In the genomic region with DNA sequence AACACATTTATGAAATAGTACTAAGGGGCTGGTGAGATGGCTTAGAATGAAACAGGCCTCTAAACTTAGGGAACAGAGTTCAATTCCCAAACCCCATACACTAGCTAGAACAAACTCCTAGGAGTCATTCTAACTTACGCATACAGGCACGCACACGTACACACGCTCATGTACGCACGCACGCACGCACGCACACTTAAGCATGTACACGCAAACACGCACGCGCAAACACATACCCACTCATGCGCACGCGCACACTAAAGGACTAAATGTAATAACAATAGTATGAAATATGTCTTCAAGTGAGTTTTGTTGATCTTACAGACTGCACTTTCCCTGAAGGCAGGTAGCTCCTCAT, we compare ENCODE assay signal across 9 mouse cellular contexts.
DNase-seq lines count a peak whose midpoint lies in the region; ATAC-seq and TF ChIP-seq lines count a peak whose summit lies in the region.
"Had no signal": no experiment of that assay in that cellular context is flagged by ENCODE, and none has a peak within 500 bp of the region (broad histone marks: within the 10 kb centered on the region; RNA-seq: fewer than 3 reads in every experiment).

No protein-coding gene starts in this region.

- no peak for TF ChIP-seq CTCF in lung, postnatal 0 days (IDR thresholded peaks at IDR 0.05)
- no peak for TF ChIP-seq CTCF in left cerebral cortex, adult 2 months (IDR thresholded peaks at IDR 0.05)
- no peak for TF ChIP-seq CTCF in kidney, adult 2 months (conservative IDR thresholded peaks at IDR 0.05; ENCODE audit: insufficient read depth, insufficient read length, low read depth, low read length)

- no peak for DNase-seq in lung, postnatal 0 days (ENCODE audit: low spot score)
- no peak for DNase-seq in lung, postnatal 4 days
- no peak for DNase-seq in left cerebral cortex, adult 2 months (ENCODE audit: extremely low spot score in 1 of 2, low spot score in 2 of 2)
- DNase-seq in spleen, postnatal 36 days (ENCODE audit: low spot score in 2 of 2), result no peak
- no peak for DNase-seq in kidney, adult 2 months

- H3K4me2 ChIP-seq in lung, postnatal 0 days (replicated peaks; ENCODE audit: low read depth, low read length), result peak overlapping the region; percentile 59; the same call in 1 of the 2 replicates
- H3K4me2 ChIP-seq in forebrain, embryonic 15.5 days (replicated peaks), result peak overlapping the region; percentile 41
- H3K4me2 ChIP-seq in liver, embryonic 12.5 days, result peak overlapping the region; percentile 82
- H3K4me2 ChIP-seq in stomach, embryonic 15.5 days, result peak overlapping the region; percentile 73

- TF ChIP-seq POLR2A in kidney, adult 2 months (IDR thresholded peaks at IDR 0.05; ENCODE audit: low read depth, low read length), result no peak

- no peak overlapping the region for H3K9ac ChIP-seq in lung, postnatal 0 days (replicated peaks; ENCODE audit: low read depth)
- H3K9ac ChIP-seq in forebrain, embryonic 15.5 days (replicated peaks), result no peak overlapping the region
- no peak overlapping the region for H3K9ac ChIP-seq in liver, embryonic 12.5 days
- no peak overlapping the region for H3K9ac ChIP-seq in stomach, embryonic 15.5 days

- H3K4me1 ChIP-seq in lung, postnatal 0 days (ENCODE audit: insufficient read depth, low read depth, low read length), result no peaks in the 10 kb centered on the region
- H3K4me1 ChIP-seq in forebrain, embryonic 15.5 days, result peaks cover 6% of the 10 kb centered on the region; the same call in 1 of the 2 replicates
- H3K4me1 ChIP-seq in liver, embryonic 12.5 days, result peaks cover 17% of the 10 kb centered on the region
- no peaks in the 10 kb centered on the region for H3K4me1 ChIP-seq in stomach, embryonic 15.5 days
- no peaks in the 10 kb centered on the region for H3K4me1 ChIP-seq in kidney, adult 2 months (ENCODE audit: control insufficient read depth, insufficient read depth, low read length)

- H3K36me3 ChIP-seq in lung, postnatal 0 days (ENCODE audit: insufficient read depth, low read length), result no peaks in the 10 kb centered on the region
- peaks cover 5% of the 10 kb centered on the region; the same call in 1 of the 2 replicates for H3K36me3 ChIP-seq in forebrain, embryonic 15.5 days
- peaks cover 9% of the 10 kb centered on the region for H3K36me3 ChIP-seq in liver, embryonic 12.5 days
- 0 out of 2 replicates have a peak, but pooled peaks cover 6% of the 10 kb centered on the region for H3K36me3 ChIP-seq in stomach, embryonic 15.5 days
- H3K36me3 ChIP-seq in kidney, adult 2 months (ENCODE audit: control insufficient read depth, insufficient read depth, low read length), result no peaks in the 10 kb centered on the region; the same call in 1 of the 2 replicates

- H3K4me3 ChIP-seq in lung, postnatal 0 days (ENCODE audit: low read depth, low read length), result peak overlapping the region; percentile 35; the same call in 1 of the 2 replicates
- peak overlapping the region; percentile 40 for H3K4me3 ChIP-seq in forebrain, embryonic 15.5 days
- H3K4me3 ChIP-seq in liver, embryonic 12.5 days, result peak overlapping the region; percentile 67
- H3K4me3 ChIP-seq in stomach, embryonic 15.5 days (replicated peaks), result peak overlapping the region; percentile 48
- H3K4me3 ChIP-seq in left cerebral cortex, adult 2 months, result no peak overlapping the region
- H3K4me3 ChIP-seq in kidney, adult 2 months (ENCODE audit: insufficient read depth, low read depth, low read length), result no peak overlapping the region
- H3K4me3 ChIP-seq: myocyte had no signal

- TF ChIP-seq EP300 in lung, postnatal 0 days (IDR thresholded peaks at IDR 0.05), result no peak

- 82% methylated on average over 16 of the region's 16 CpGs for WGBS in lung, postnatal 0 days
- 83% methylated on average over 16 of the region's 16 CpGs for WGBS in forebrain, embryonic 15.5 days
- WGBS in liver, embryonic 12.5 days (ENCODE audit: insufficient replicate concordance), result 77% methylated on average over 16 of the region's 16 CpGs
- 85% methylated on average over 16 of the region's 16 CpGs for WGBS in stomach, embryonic 15.5 days
- WGBS in kidney, adult 2 months, result 88% methylated on average over 16 of the region's 16 CpGs

- ATAC-seq in lung, postnatal 0 days, result peak; percentile 14; the same call in 1 of the 2 replicates
- peak; percentile 24; the same call in 1 of the 2 replicates for ATAC-seq in forebrain, embryonic 15.5 days (replicated peaks)
- ATAC-seq in liver, embryonic 12.5 days, result peak; percentile 42
- no peak for ATAC-seq in stomach, embryonic 15.5 days (ENCODE audit: insufficient read depth, low FRiP score, low read depth)

- intact Hi-C loops in left cerebral cortex, adult 2 months (cut with DNase I), result no loop called here

- no peak overlapping the region for H3K27ac ChIP-seq in lung, postnatal 0 days (ENCODE audit: low read length)
- no peak overlapping the region for H3K27ac ChIP-seq in forebrain, embryonic 15.5 days (replicated peaks)
- H3K27ac ChIP-seq in liver, embryonic 12.5 days, result no peak overlapping the region
- no peak overlapping the region for H3K27ac ChIP-seq in stomach, embryonic 15.5 days
- H3K27ac ChIP-seq in left cerebral cortex, adult 2 months, result no peak overlapping the region
- no peak overlapping the region for H3K27ac ChIP-seq in kidney, adult 2 months (ENCODE audit: insufficient read depth, low read depth, low read length)

- H3K27me3 ChIP-seq in lung, postnatal 0 days (replicated peaks; ENCODE audit: insufficient read depth, low read length), result no peaks in the 10 kb centered on the region
- no peaks in the 10 kb centered on the region for H3K27me3 ChIP-seq in forebrain, embryonic 15.5 days
- H3K27me3 ChIP-seq in liver, embryonic 12.5 days (replicated peaks), result no peaks in the 10 kb centered on the region
- no peaks in the 10 kb centered on the region for H3K27me3 ChIP-seq in stomach, embryonic 15.5 days (replicated peaks)
- H3K27me3 ChIP-seq in kidney, adult 2 months (replicated peaks; ENCODE audit: control insufficient read depth, insufficient read depth, low read length), result no peaks in the 10 kb centered on the region

- H3K9me3 ChIP-seq in lung, postnatal 0 days (ENCODE audit: low read length), result no peaks in the 10 kb centered on the region
- no peaks in the 10 kb centered on the region for H3K9me3 ChIP-seq in forebrain, embryonic 15.5 days
- no peaks in the 10 kb centered on the region for H3K9me3 ChIP-seq in liver, embryonic 12.5 days (replicated peaks)
- 0 out of 2 replicates have a peak, but pooled peaks cover 5% of the 10 kb centered on the region for H3K9me3 ChIP-seq in stomach, embryonic 15.5 days

Comparison
In these comparisons a context has a peak if more than half of its experiments do, and no peak if none do; other contexts are left out.
1. H3K4me3 ChIP-seq: peak in lung, postnatal 0 days (single experiment), forebrain, embryonic 15.5 days (single experiment), liver, embryonic 12.5 days (single experiment) and stomach, embryonic 15.5 days (single experiment); none in left cerebral cortex, adult 2 months (single experiment) and kidney, adult 2 months (single experiment).
2. Peak in every context shown above with its lines, with median percentiles within 50 percentile points of each other: H3K4me2 ChIP-seq.